Mouse (Mus musculus): ENCODE measurements around the gene Nfib. TPM values are rescaled to one million over a fixed set of nuclear protein-coding genes. Genes with fewer than 3 reads are reported as not detected.

Nfib gene
- polyA plus RNA-seq, 1 experiment from 2014 or later = 72.0 TPM

DNA sequence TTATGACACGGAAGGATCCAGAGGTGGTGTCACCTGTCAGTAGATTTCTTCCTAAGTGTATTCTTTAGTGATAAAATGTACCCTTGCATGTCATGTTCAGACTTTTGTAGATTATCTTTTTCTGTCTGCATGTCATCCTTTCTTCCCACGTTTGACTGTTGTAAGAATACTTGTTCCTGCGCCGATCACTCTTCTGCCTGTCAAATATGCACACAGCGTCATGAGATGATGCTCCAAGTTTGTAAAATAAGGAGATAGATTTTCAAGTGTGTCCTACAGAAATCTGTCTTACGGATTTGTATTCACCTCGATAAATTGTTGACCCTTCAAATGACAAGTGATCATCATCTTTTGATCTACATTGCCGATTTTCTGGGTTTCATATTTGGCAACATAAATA, 190.6 kb downstream of the Nfib start:
- Histone ChIP-seq H3K27me3 (ENCODE audit: control insufficient read depth, insufficient read depth, low read length) (no peaks in the 10 kb centered on the region), H3K4me1 (ENCODE audit: control insufficient read depth, insufficient read depth, low read length) (peaks cover 15% of the 10 kb centered on the region), H3K4me3 (replicated peaks; ENCODE audit: low read depth, low read length) (no peak overlapping the region), H3K9ac (replicated peaks; ENCODE audit: low read length) (no peak overlapping the region), H3K9me3 (ENCODE audit: control insufficient read depth, low read length) (no peaks in the 10 kb centered on the region), H3K36me3 (ENCODE audit: control insufficient read depth, insufficient read depth, low read length) (no peaks in the 10 kb centered on the region), H3K27ac (replicated peaks; ENCODE audit: low read depth, low read length) (no peak overlapping the region), H3K4me2 (ENCODE audit: low read length) (0 out of 2 replicates have a peak overlapping the region, but pooled peaks have one; percentile 27)
- ATAC-seq (ENCODE audit: low FRiP score, low TSS enrichment) = no peak
- WGBS = 88% methylated on average over 8 of the region's 8 CpGs
- DNase-seq = no peak

DNA sequence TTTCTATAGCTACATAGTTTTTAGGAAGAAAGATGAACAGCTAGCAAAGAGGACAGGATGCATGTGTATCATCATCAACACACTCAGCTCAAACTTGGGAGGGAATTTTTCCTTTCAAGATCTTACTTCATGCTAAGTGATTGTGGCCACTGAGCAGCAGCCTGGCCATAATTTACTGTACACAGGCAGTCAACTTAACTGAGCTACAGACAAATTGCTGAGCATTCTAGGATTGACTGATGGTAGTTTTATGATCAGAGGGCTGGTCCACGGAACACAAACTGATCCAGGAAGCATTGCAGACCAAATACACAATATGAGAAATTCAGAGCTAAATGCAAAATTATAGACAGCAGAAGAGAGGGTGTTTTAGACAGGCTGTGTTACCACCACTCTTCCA, 191.2 kb downstream of the Nfib start:
- no peak overlapping the region for H3K4me3 ChIP-seq (replicated peaks; ENCODE audit: low read depth, low read length)

DNA sequence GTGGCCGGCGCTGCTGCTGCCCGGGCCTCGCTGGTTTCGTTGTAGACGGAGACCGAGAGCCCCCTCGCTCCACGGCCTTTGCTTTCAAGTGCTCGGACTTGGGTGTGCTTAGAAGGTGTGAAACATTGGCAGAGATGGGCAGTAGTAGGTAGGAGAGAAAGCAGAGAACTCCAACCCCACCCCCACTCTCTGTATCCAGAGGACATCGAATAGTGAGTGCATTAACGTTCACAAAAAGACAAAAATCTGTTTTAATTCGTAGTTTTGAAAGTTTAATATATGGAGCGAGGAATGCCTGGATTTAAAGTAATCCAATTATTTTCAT, 192.2 kb downstream of the Nfib start:
- no peak for DNase-seq
- peak overlapping the region; percentile 51 for H3K9ac ChIP-seq (replicated peaks; ENCODE audit: low read length)
- whole genome bisulfite sequencing = 1% methylated on average over 14 of the region's 14 CpGs
- peak overlapping the region; percentile 98 for H3K4me2 ChIP-seq (ENCODE audit: low read length)
- no peak for ATAC-seq (ENCODE audit: low FRiP score, low TSS enrichment)
- peaks cover 15% of the 10 kb centered on the region for H3K4me1 ChIP-seq (ENCODE audit: control insufficient read depth, insufficient read depth, low read length)
- H3K36me3 ChIP-seq (ENCODE audit: control insufficient read depth, insufficient read depth, low read length) = no peaks in the 10 kb centered on the region
- H3K27me3 ChIP-seq (ENCODE audit: control insufficient read depth, insufficient read depth, low read length) = no peaks in the 10 kb centered on the region
- peak overlapping the region; percentile 48 for H3K4me3 ChIP-seq (replicated peaks; ENCODE audit: low read depth, low read length)
- H3K27ac ChIP-seq (replicated peaks; ENCODE audit: low read depth, low read length) = peak overlapping the region; percentile 83
- H3K9me3 ChIP-seq (ENCODE audit: control insufficient read depth, low read length) = no peaks in the 10 kb centered on the region

More for the DNA sequence above, 191.2 kb downstream of the Nfib start:
- no peak overlapping the region for H3K27ac ChIP-seq (replicated peaks; ENCODE audit: low read depth, low read length)
- H3K36me3 ChIP-seq (ENCODE audit: control insufficient read depth, insufficient read depth, low read length) = no peaks in the 10 kb centered on the region
- H3K9me3 ChIP-seq (ENCODE audit: control insufficient read depth, low read length) = no peaks in the 10 kb centered on the region
- WGBS = 75% methylated on average over 1 of the region's 1 CpGs
- no peak for ATAC-seq (ENCODE audit: low FRiP score, low TSS enrichment)
- no peaks in the 10 kb centered on the region for H3K27me3 ChIP-seq (ENCODE audit: control insufficient read depth, insufficient read depth, low read length)
- peaks cover 15% of the 10 kb centered on the region for H3K4me1 ChIP-seq (ENCODE audit: control insufficient read depth, insufficient read depth, low read length)
- peak overlapping the region; percentile 27 for H3K4me2 ChIP-seq (ENCODE audit: low read length)
- no peak for DNase-seq
- H3K9ac ChIP-seq (replicated peaks; ENCODE audit: low read length) = no peak overlapping the region

DNA sequence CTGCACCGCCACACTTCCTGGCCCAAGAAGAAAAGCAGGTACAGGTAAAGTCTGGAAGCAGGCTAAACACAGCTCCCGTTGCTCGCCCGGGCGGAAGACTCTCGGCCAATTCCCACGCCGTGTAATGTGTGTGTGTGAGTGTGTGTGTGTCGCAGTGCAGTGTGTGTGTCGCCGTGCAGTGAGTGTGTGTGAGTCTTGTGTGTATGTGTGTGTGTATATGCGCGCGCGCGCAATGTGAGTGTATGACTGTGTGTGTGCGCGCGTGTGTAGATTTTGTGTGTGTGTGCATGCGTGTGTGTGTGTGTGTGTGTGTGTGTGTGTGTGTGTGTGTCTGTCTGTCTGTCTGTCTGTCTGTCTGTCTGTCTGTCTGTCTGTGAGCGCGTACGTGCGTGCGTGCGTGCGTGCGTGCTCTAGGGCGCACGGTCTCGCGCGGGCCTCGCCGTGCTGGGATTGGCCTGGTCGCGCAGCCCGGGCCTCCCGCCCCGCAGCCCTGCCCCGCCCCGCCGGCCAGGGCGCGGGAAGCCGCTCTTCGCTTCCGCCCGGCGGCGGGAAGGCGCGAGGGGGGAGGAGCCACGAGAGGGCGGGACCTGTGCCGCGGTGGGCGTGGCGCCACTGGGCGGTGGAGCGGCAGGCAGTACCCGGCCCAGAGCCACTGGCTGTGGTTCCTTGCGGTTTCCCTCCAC, 192.7 kb downstream of the Nfib start:
- ATAC-seq (ENCODE audit: low FRiP score, low TSS enrichment) (peak; percentile 96), DNase-seq (peak; percentile 95)
- no peaks in the 10 kb centered on the region for H3K27me3 ChIP-seq (ENCODE audit: control insufficient read depth, insufficient read depth, low read length)
- H3K4me1 ChIP-seq (ENCODE audit: control insufficient read depth, insufficient read depth, low read length) = peaks cover 15% of the 10 kb centered on the region
- no peaks in the 10 kb centered on the region for H3K36me3 ChIP-seq (ENCODE audit: control insufficient read depth, insufficient read depth, low read length)
- peak overlapping the region; percentile 48 for H3K4me3 ChIP-seq (replicated peaks; ENCODE audit: low read depth, low read length)
- H3K27ac ChIP-seq (replicated peaks; ENCODE audit: low read depth, low read length) = peak overlapping the region; percentile 83
- H3K9ac ChIP-seq (replicated peaks; ENCODE audit: low read length) = peak overlapping the region; percentile 51
- H3K4me2 ChIP-seq (ENCODE audit: low read length) = peak overlapping the region; percentile 98
- no peaks in the 10 kb centered on the region for H3K9me3 ChIP-seq (ENCODE audit: control insufficient read depth, low read length)
- under 1% methylated on average over 61 of the region's 63 CpGs for WGBS

DNA sequence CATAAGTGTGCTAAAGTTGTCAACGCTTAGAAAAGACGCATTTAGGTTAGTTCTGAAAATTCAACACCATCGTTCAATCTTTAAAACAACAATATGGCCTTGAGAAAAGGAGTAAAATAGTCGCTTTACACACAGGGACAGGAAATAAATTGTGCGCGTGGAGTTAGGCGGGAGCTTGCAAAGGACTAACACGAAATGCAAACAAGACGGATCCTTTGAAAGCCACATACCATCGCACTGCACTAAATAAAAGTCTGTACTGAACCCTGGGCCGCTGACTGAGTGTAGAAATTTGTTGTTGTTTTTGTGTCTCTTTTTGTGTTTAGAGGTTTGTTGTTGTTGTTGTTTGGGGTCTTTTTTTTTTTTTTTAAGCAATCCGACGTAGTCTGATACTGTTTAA, 193.2 kb downstream of the Nfib start:
- H3K4me3 ChIP-seq (replicated peaks; ENCODE audit: low read depth, low read length) = peak overlapping the region; percentile 48
- no peaks in the 10 kb centered on the region for H3K36me3 ChIP-seq (ENCODE audit: control insufficient read depth, insufficient read depth, low read length)
- ATAC-seq (ENCODE audit: low FRiP score, low TSS enrichment) (no peak), DNase-seq (peak; percentile 51)
- no peaks in the 10 kb centered on the region for H3K9me3 ChIP-seq (ENCODE audit: control insufficient read depth, low read length)
- H3K9ac ChIP-seq (replicated peaks; ENCODE audit: low read length) = peak overlapping the region; percentile 51
- no peaks in the 10 kb centered on the region; the same call in 1 of the 2 replicates for H3K27me3 ChIP-seq (ENCODE audit: control insufficient read depth, insufficient read depth, low read length)
- peak overlapping the region; percentile 98 for H3K4me2 ChIP-seq (ENCODE audit: low read length)
- H3K4me1 ChIP-seq (ENCODE audit: control insufficient read depth, insufficient read depth, low read length) = peaks cover 15% of the 10 kb centered on the region
- peak overlapping the region; percentile 83 for H3K27ac ChIP-seq (replicated peaks; ENCODE audit: low read depth, low read length)
- under 1% methylated on average over 13 of the region's 13 CpGs for WGBS

DNA sequence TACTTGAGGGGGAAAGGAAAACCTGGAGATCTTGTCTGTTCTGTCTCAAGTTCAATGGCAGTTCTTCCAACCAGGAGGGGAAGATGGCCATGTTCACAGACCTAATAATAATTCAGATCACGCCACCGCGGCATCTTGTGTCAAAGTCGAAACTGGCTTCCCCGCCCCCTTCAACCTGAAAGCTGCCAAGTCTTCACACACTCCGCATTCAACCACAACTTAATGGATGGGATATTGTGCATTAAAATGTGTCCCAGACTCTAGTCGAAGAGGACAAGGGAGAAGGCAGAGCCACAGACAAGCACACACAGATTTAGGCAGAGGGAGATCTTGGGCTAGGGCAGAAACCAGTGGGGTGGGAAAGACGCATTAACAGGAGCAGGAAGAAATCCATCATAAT, 194.0 kb downstream of the Nfib start:
- peaks cover 15% of the 10 kb centered on the region for H3K4me1 ChIP-seq (ENCODE audit: control insufficient read depth, insufficient read depth, low read length)
- H3K4me2 ChIP-seq (ENCODE audit: low read length) = peak overlapping the region; percentile 98
- H3K4me3 ChIP-seq (replicated peaks; ENCODE audit: low read depth, low read length) = peak overlapping the region; percentile 48
- H3K27me3 ChIP-seq (ENCODE audit: control insufficient read depth, insufficient read depth, low read length) = peaks cover 3% of the 10 kb centered on the region; the same call in 1 of the 2 replicates
- peak overlapping the region; percentile 37; the same call in 1 of the 2 replicates for H3K9ac ChIP-seq (replicated peaks; ENCODE audit: low read length)
- under 1% methylated on average over 8 of the region's 8 CpGs for WGBS
- H3K36me3 ChIP-seq (ENCODE audit: control insufficient read depth, insufficient read depth, low read length) = no peaks in the 10 kb centered on the region
- H3K27ac ChIP-seq (replicated peaks; ENCODE audit: low read depth, low read length) = peak overlapping the region; percentile 83
- ATAC-seq (ENCODE audit: low FRiP score, low TSS enrichment) (peak; percentile 7; the same call in 1 of the 2 replicates), DNase-seq (peak; percentile 90)
- no peaks in the 10 kb centered on the region for H3K9me3 ChIP-seq (ENCODE audit: control insufficient read depth, low read length)

DNA sequence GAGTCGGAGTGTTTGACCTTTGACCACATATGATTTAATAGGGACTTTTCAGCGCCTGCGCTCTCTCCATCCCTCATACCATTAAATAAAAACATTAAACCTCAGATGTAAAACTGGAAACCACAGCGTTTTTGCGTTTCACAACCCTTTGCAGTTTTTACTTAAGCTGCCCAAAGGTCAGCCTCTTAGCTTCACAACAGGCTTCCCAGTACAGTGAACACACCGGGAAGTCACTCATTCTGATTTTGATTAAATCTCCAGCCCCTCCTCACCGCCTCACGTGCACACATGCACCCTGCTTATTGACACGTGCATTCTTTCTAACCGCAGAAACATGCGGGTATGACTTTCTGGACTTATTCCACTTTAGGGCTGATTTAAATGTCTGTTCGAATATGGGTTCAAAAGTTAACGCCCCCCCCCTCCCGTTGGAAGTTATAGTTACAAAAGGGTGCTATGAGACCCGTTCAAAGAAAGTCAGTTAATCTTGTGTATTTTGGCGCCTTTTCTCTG, 194.5 kb downstream of the Nfib start:
- no peaks in the 10 kb centered on the region for H3K9me3 ChIP-seq (ENCODE audit: control insufficient read depth, low read length)
- peaks cover 15% of the 10 kb centered on the region for H3K4me1 ChIP-seq (ENCODE audit: control insufficient read depth, insufficient read depth, low read length)
- DNase-seq (no peak), ATAC-seq (ENCODE audit: low FRiP score, low TSS enrichment) (no peak)
- peak overlapping the region; percentile 98 for H3K4me2 ChIP-seq (ENCODE audit: low read length)
- H3K4me3 ChIP-seq (replicated peaks; ENCODE audit: low read depth, low read length) = peak overlapping the region; percentile 48
- peak overlapping the region; percentile 83 for H3K27ac ChIP-seq (replicated peaks; ENCODE audit: low read depth, low read length)
- WGBS = 4% methylated on average over 16 of the region's 16 CpGs
- H3K36me3 ChIP-seq (ENCODE audit: control insufficient read depth, insufficient read depth, low read length) = no peaks in the 10 kb centered on the region
- peak overlapping the region; percentile 37; the same call in 1 of the 2 replicates for H3K9ac ChIP-seq (replicated peaks; ENCODE audit: low read length)
- H3K27me3 ChIP-seq (ENCODE audit: control insufficient read depth, insufficient read depth, low read length) = peaks cover 3% of the 10 kb centered on the region; the same call in 1 of the 2 replicates

DNA sequence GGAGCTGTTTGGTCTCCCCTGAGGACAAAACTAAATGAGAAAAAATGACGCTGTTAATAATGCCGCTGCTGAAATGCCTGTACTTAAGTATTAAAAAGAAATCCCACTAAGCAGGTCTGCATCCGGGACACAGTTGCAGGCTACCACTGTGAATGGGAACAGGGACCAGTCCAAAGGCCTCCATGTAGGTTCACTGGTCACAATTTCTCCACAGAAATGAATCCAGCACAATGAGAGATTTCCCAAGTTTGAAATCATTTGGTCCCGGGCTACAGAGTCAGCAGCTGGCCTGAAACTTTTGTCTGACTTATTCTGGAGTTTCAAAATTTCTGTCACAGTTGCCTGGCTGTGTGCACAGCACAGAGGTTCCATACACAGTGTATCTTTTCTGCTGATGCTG, 195.8 kb downstream of the Nfib start:
- no peak for DNase-seq
- 13% methylated on average over 4 of the region's 4 CpGs for WGBS

More for the DNA sequence above, 195.8 kb downstream of the Nfib start:
- peaks cover 3% of the 10 kb centered on the region; the same call in 1 of the 2 replicates for H3K27me3 ChIP-seq (ENCODE audit: control insufficient read depth, insufficient read depth, low read length)
- H3K27ac ChIP-seq (replicated peaks; ENCODE audit: low read depth, low read length) = peak overlapping the region; percentile 70
- peak overlapping the region; percentile 92; the same call in 1 of the 2 replicates for H3K9ac ChIP-seq (replicated peaks; ENCODE audit: low read length)
- H3K9me3 ChIP-seq (ENCODE audit: control insufficient read depth, low read length) = no peaks in the 10 kb centered on the region
- no peaks in the 10 kb centered on the region for H3K36me3 ChIP-seq (ENCODE audit: control insufficient read depth, insufficient read depth, low read length)
- H3K4me3 ChIP-seq (replicated peaks; ENCODE audit: low read depth, low read length) = peak overlapping the region; percentile 72
- ATAC-seq (ENCODE audit: low FRiP score, low TSS enrichment) = no peak
- peaks cover 15% of the 10 kb centered on the region for H3K4me1 ChIP-seq (ENCODE audit: control insufficient read depth, insufficient read depth, low read length)
- peak overlapping the region; percentile 98 for H3K4me2 ChIP-seq (ENCODE audit: low read length)
